Mouse (Mus musculus) heart, adult 8-10 months (tissue): ENCODE measurements at regions not wholly inside any gene's neighbourhood (a gene's known extent, or its start where the extent isn't known, plus 50 kb on each side); places are given as distances from the start of the nearest gene placed in this dataset.

Source experiments
- DNase-seq: peaks from one replicate; pipeline ENCODE4 v3.0.0; 2022; ENCODE audit warnings: low spot score

GRCm38 (mm10) chr7:37377889-37378521, 395.4 kb downstream of the Zfp536 start:
- no peak for DNase-seq

- DNase-seq: no peak
These were observed 385.6 kb downstream of the Zfp536 start for GRCm38 (mm10) chr7:37387871-37388270.

- no peak for DNase-seq
These were observed 384.4 kb downstream of the Zfp536 start for GRCm38 (mm10) chr7:37388843-37389702.

GRCm38 (mm10) chr7:37389703-37390087, 383.7 kb downstream of the Zfp536 start:
- no peak for DNase-seq

- DNase-seq: no peak
These were observed 383.2 kb downstream of the Zfp536 start for GRCm38 (mm10) chr7:37390271-37390670.

GRCm38 (mm10) chr7:37392122-37392521, 381.3 kb downstream of the Zfp536 start:
- DNase-seq: no peak

- no peak for DNase-seq
These were observed 380.8 kb downstream of the Zfp536 start for GRCm38 (mm10) chr7:37392604-37393003.

GRCm38 (mm10) chr7:37393071-37393470, 380.4 kb downstream of the Zfp536 start:
- DNase-seq: no peak

- DNase-seq: no peak
These were observed 378.4 kb downstream of the Zfp536 start for GRCm38 (mm10) chr7:37394965-37395426.

- no peak for DNase-seq
These were observed 377.4 kb downstream of the Zfp536 start for GRCm38 (mm10) chr7:37395881-37396513.

GRCm38 (mm10) chr7:37403483-37403882, 370.0 kb downstream of the Zfp536 start:
- DNase-seq: no peak

GRCm38 (mm10) chr7:37413350-37413749, 360.1 kb downstream of the Zfp536 start:
- no peak for DNase-seq

- DNase-seq: no peak
These were observed 351.7 kb downstream of the Zfp536 start for GRCm38 (mm10) chr7:37421704-37422103.
